Mouse (Mus musculus) kidney, embryonic 14.5 days (tissue): Measurements from ENCODE around the gene Rbm48. TPM values are rescaled to one million over a fixed set of nuclear protein-coding genes. Genes with fewer than 3 reads are reported as not detected.

Experiments used
- ATAC-seq: fragments of 200-750 bp; cut with Nextera tagmentation; 2 replicates; pipeline ENCODE4 v1.8.0; 2017; ENCODE audit warnings: moderate number of reproducible peaks, mild to moderate bottlenecking, moderate TSS enrichment, moderate library complexity; ENCODE audit not compliant: low FRiP score, low TSS enrichment
- H3K27ac ChIP-seq: fragments of 300-500 bp; sonication (generic); 2 replicates; pipeline ENCODE4 v1.5.1; 2014; ENCODE audit warnings: low read depth, mild to moderate bottlenecking, low read length, moderate library complexity, mixed read lengths
- H3K27me3 ChIP-seq: fragments of 300-500 bp; sonication (generic); 2 replicates; pipeline ENCODE4 v1.6.1; 2014; ENCODE audit warnings: mild to moderate bottlenecking, low read length; ENCODE audit not compliant: control insufficient read depth, insufficient read depth
- H3K36me3 ChIP-seq: fragments of 300-500 bp; sonication (generic); 2 replicates; pipeline ENCODE4 v1.6.1; 2014; ENCODE audit warnings: low read length, mixed read lengths; ENCODE audit not compliant: control insufficient read depth, insufficient read depth
- H3K4me1 ChIP-seq: fragments of 300-500 bp; sonication (generic); 2 replicates; pipeline ENCODE4 v1.6.1; 2014; ENCODE audit warnings: low read length, mixed read lengths; ENCODE audit not compliant: control insufficient read depth, insufficient read depth
- H3K4me2 ChIP-seq: fragments of 300-500 bp; sonication (generic); replicated peaks from 2 replicates; pipeline ENCODE4 v1.6.1; 2014; ENCODE audit warnings: low read depth, mild to moderate bottlenecking, low read length
- H3K4me3 ChIP-seq: fragments of 300-500 bp; sonication (generic); 2 replicates; pipeline ENCODE4 v1.5.1; 2014; ENCODE audit warnings: mild to moderate bottlenecking, low read length
- H3K9ac ChIP-seq: fragments of 300-500 bp; sonication (generic); 2 replicates; pipeline ENCODE4 v1.6.1; 2014; ENCODE audit warnings: low read depth, mild to moderate bottlenecking, low read length, moderate library complexity
- H3K9me3 ChIP-seq: fragments of 300-500 bp; sonication (generic); 2 replicates; pipeline ENCODE4 v1.6.1; 2016; ENCODE audit warnings: low read length; ENCODE audit not compliant: control insufficient read depth
- WGBS: fragments of 180-500 bp; shearing (Covaris S2); extraction: QIAGEN DNeasy Blood & Tissue Kit; methylation state at CpG from one replicate; pipeline ENCODE4 v1.1.7; 2014; 5-methylcytosine and 5-hydroxymethylcytosine counted together
- polyA plus RNA-seq: library from polyadenylated mRNA; unstranded; fragments of >200 nt; fragmentation: Nextera tagmentation; extraction: Ambion mirVana; gene quantifications from 2 replicates; pipeline ENCODE4 v1.2.1, GENCODE M21; 2014

Gene Rbm48
- polyA plus RNA-seq, 1 experiment from 2014 or later = 14.9 TPM

- Histone ChIP-seq H3K9ac (no peak overlapping the region), H3K36me3 (peaks cover 79% of the 10 kb centered on the region), H3K27ac (no peak overlapping the region), H3K4me2 (no peak overlapping the region), H3K9me3 (0 out of 2 replicates have a peak, but pooled peaks cover 2% of the 10 kb centered on the region), H3K27me3 (no peaks in the 10 kb centered on the region), H3K4me1 (no peaks in the 10 kb centered on the region), H3K4me3 (no peak overlapping the region)
- no peak for ATAC-seq
- WGBS = 93% methylated on average over 7 of the region's 7 CpGs
These were observed 17.3 kb downstream of the Rbm48 start for GRCm38 (mm10) chr5:3579066-3579465.

- H3K4me2 ChIP-seq = no peak overlapping the region
- peaks cover 80% of the 10 kb centered on the region for H3K36me3 ChIP-seq
- H3K4me3 ChIP-seq = no peak overlapping the region
- 0 out of 2 replicates have a peak, but pooled peaks cover 2% of the 10 kb centered on the region for H3K9me3 ChIP-seq
- no peak overlapping the region for H3K27ac ChIP-seq
- H3K9ac ChIP-seq = no peak overlapping the region
- no peaks in the 10 kb centered on the region for H3K27me3 ChIP-seq
- H3K4me1 ChIP-seq = no peaks in the 10 kb centered on the region
- no peak for ATAC-seq
- 88% methylated on average over 2 of the region's 2 CpGs for WGBS
These were observed 18.4 kb downstream of the Rbm48 start for GRCm38 (mm10) chr5:3577939-3578338.

DNA sequence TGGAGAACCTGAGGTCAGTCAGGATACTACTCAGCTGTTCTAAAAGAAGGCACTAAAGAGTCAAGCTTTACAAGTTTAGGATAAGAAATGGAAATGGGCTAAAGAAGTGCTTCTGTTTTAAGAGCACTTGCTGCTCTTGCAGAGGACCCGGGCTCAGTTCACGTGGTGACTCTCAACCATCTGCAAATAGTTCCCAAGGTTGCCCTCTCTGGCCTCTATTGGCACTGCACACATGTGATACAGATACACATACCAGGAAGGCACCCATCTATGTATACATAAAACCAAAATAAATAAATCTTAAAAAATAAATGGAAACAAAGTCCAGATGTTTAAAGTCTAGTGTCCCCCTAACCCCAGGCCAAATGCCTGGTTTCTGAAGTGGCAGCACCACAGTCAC, 21.6 kb downstream of the Rbm48 start:
- Histone ChIP-seq H3K27ac (no peak overlapping the region), H3K4me3 (no peak overlapping the region), H3K4me2 (no peak overlapping the region), H3K9me3 (0 out of 2 replicates have a peak, but pooled peaks cover 2% of the 10 kb centered on the region), H3K9ac (no peak overlapping the region), H3K27me3 (no peaks in the 10 kb centered on the region), H3K4me1 (no peaks in the 10 kb centered on the region), H3K36me3 (peaks cover 83% of the 10 kb centered on the region)
- ATAC-seq = no peak
- WGBS = 94% methylated on average over 2 of the region's 2 CpGs

DNA sequence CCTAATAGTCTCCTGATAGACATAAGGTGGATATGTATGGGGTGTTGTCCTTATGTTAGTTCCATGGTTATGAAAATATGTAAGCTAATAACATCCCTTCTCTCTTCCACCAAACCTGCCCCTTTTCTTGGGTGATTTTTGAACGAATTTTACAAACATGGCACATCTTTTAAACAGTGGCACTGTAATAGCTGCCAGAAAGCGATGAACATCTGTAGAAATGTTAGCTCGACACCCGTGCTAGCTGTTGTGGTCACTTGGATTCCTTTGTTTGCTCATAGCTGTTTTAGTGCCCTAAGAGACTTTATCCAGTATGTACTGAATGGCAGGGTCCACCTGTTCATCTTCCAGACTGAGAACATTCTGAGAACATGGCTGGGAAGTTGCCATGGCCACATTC, 25.1 kb downstream of the Rbm48 start, which contains the start of gene 1700109H08Rik:
TSS of gene 1700109H08Rik (plus strand) at position 301 of the 400 bp plus-strand sequence.
- Histone ChIP-seq H3K27ac (no peak within 1 kb of the TSS), H3K27me3 (no peaks in the 10 kb centered on the region), H3K4me1 (no peaks in the 10 kb centered on the region), H3K4me3 (no peak within 1 kb of the TSS), H3K9ac (no peak within 1 kb of the TSS), H3K4me2 (no peak within 1 kb of the TSS), H3K36me3 (peaks cover 74% of the 10 kb centered on the region), H3K9me3 (0 out of 2 replicates have a peak, but pooled peaks cover 2% of the 10 kb centered on the region)
- ATAC-seq = no peak
- WGBS = 93% methylated on average over 4 of the region's 4 CpGs

- no peaks in the 10 kb centered on the region for H3K4me1 ChIP-seq
- no peak overlapping the region for H3K27ac ChIP-seq
- ATAC-seq = no peak
- no peak overlapping the region for H3K9ac ChIP-seq
- H3K9me3 ChIP-seq = no peaks in the 10 kb centered on the region
- WGBS = 89% methylated on average over 2 of the region's 2 CpGs
- H3K27me3 ChIP-seq = no peaks in the 10 kb centered on the region
- H3K4me3 ChIP-seq = no peak overlapping the region
- peaks cover 40% of the 10 kb centered on the region for H3K36me3 ChIP-seq
- no peak overlapping the region for H3K4me2 ChIP-seq
These were observed 42.2 kb downstream of the Rbm48 start for GRCm38 (mm10) chr5:3554198-3554597.

DNA sequence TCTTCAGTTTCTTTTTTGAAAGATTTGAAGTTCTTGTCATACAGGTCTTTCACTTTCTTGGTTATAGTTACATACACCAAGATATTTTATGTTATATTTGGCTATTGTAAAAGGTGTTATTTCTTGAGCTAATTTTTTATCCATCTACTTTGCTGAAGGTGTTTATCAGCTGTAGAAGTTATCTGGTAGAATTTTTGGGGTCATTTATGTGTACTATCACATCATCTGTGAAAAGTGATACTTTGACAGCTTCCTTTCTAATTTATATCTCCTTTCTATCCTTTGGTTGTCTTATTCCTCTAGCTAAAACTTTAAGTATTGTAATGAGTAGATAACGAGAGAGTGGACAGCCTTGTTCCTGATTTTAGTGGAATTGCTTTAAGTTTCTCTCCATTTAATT, 44.9 kb downstream of the Rbm48 start:
- Histone ChIP-seq H3K27ac (no peak overlapping the region), H3K9me3 (no peaks in the 10 kb centered on the region), H3K4me1 (no peaks in the 10 kb centered on the region), H3K4me2 (no peak overlapping the region), H3K9ac (no peak overlapping the region), H3K36me3 (peaks cover 22% of the 10 kb centered on the region), H3K4me3 (no peak overlapping the region), H3K27me3 (no peaks in the 10 kb centered on the region)
- WGBS = 86% methylated on average over 1 of the region's 1 CpGs
- no peak for ATAC-seq

DNA sequence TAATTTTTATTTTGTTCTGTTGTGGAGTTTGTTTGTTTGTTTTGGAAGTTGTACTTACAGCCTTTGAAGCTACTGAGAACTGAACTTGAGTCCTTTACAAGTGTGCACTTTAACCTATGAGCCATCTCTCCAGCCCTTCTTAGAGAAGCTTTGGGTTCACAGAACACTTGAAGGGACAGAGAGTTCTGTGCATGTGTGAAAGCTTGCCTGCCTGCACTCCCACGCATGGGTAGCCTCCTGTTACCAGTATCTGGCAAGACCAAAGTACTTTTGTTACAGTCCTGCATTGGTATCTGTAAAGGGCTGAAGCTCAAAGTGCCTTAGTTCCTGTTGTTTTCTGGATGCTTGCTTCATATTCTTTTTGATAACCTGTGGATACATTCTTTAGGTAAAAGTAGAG, 50.2 kb downstream of the Rbm48 start:
- Histone ChIP-seq H3K4me2 (no peak overlapping the region), H3K36me3 (peaks cover 3% of the 10 kb centered on the region; the same call in 1 of the 2 replicates), H3K27ac (no peak overlapping the region), H3K9ac (no peak overlapping the region), H3K4me1 (peaks cover 12% of the 10 kb centered on the region; the same call in 1 of the 2 replicates), H3K27me3 (no peaks in the 10 kb centered on the region), H3K9me3 (no peaks in the 10 kb centered on the region), H3K4me3 (no peak overlapping the region)
- ATAC-seq = no peak
- WGBS = 61% methylated on average over 1 of the region's 1 CpGs

DNA sequence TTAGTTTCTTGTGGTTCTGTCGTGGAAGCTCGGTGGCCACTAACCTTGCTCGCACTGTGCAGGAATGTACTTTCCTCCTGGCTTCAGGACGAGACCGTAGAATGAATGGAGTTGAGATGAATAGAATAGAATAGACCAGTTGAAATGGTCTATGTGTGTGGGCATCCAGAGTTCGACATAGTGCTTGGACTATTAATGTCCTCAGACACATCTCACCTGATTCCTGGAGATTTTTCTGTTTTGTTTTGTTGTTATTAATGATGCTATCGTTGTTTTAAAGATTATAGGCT, 52.0 kb downstream of the Rbm48 start:
- Histone ChIP-seq H3K27ac (no peak overlapping the region), H3K4me2 (peak overlapping the region; percentile 45), H3K9me3 (no peaks in the 10 kb centered on the region), H3K36me3 (peaks cover 3% of the 10 kb centered on the region; the same call in 1 of the 2 replicates), H3K4me3 (peak overlapping the region; percentile 89), H3K9ac (peak overlapping the region; percentile 91), H3K4me1 (peaks cover 12% of the 10 kb centered on the region; the same call in 1 of the 2 replicates), H3K27me3 (no peaks in the 10 kb centered on the region)
- peak; percentile 36; the same call in 1 of the 2 replicates for ATAC-seq
- 11% methylated on average over 7 of the region's 7 CpGs for WGBS

DNA sequence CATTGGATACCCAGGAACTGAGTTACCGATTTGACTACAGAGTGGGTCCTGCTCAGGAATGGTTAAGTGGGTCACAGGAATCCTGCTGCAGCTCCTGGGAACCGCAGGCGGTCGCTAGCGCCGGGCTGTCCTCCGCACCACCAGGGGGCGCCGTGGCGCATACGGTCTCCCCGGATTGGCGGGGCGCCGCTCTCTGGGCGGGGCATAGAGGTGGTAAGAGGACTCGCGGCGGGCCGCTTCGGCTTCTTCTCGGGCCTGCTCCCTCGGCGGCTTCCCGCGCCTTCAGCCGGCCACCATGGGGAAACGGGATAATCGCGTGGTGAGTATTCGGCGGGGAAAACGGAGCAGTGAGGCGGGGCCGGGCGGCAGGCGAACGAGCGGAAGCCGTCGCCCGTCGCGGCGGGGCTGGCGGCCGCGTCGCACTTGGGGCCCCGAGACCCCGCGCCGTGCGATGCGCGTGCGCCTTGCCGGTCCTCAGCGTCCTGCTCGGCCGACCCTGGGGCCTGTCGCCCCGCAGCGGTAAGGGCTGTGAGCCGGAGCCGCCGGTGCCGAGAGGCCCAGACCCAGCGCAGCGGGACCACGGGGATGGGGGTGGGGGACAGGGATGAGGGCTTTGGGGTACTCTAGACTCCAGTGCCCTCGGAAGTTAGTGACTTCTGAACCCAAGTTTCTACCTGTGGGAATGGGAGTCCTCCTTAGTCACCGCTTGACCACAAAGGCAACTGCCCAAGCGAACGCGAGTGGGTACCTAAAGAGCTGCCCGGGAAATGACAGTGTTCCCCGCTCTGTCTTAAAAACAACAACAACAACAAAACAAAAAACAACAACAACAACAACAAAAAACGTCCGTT, 52.5 kb downstream of the Rbm48 start, which contains the start of gene Fam133b:
TSS of gene Fam133b (plus strand) at position 205 of the 851 bp plus-strand sequence.
- Histone ChIP-seq H3K27ac (peak within 1 kb of the TSS; percentile 87), H3K4me3 (peak within 1 kb of the TSS; percentile 89), H3K9me3 (no peaks in the 10 kb centered on the region), H3K36me3 (peaks cover 3% of the 10 kb centered on the region; the same call in 1 of the 2 replicates), H3K4me2 (peak within 1 kb of the TSS; percentile 45), H3K4me1 (peaks cover 12% of the 10 kb centered on the region; the same call in 1 of the 2 replicates), H3K9ac (peak within 1 kb of the TSS; percentile 91), H3K27me3 (no peaks in the 10 kb centered on the region)
- peak; percentile 97 for ATAC-seq
- WGBS = under 1% methylated on average over 75 of the region's 80 CpGs
